Mouse (Mus musculus): ENCODE results near the gene Pramef25. TPM values are rescaled to one million over a fixed set of nuclear protein-coding genes. Genes with fewer than 3 reads are reported as not detected.
"Not testable (repeated sequence)": the region's sequence is repeated elsewhere in the genome, so short reads cannot be mapped to it uniquely, and the experiment has no call there.

Gene Pramef25
- total RNA-seq (2017), result not detected in 3 replicates

GRCm38 (mm10) chr4:143950916-143951315, at the start of gene Pramef25:
Gene Pramef25 (minus strand): TSS chr4:143951016.
- ATAC-seq (replicated peaks; ENCODE audit: insufficient number of reproducible peaks, low FRiP score, low TSS enrichment, poor library complexity, severe bottlenecking), result not testable (repeated sequence)

GRCm38 (mm10) chr4:143994269-143994668, 43.5 kb upstream of the Pramef25 start, which contains the start of gene Pramef17:
Gene Pramef17 (minus strand): TSS chr4:143994369.
- not testable (repeated sequence) for ATAC-seq (replicated peaks; ENCODE audit: insufficient number of reproducible peaks, low FRiP score, low TSS enrichment, poor library complexity, severe bottlenecking)

- not testable (repeated sequence) for ATAC-seq (replicated peaks; ENCODE audit: insufficient number of reproducible peaks, low FRiP score, low TSS enrichment, poor library complexity, severe bottlenecking)
Observed at GRCm38 (mm10) chr4:143988126-143988525, 37.3 kb upstream of the Pramef25 start.

- ATAC-seq (replicated peaks; ENCODE audit: insufficient number of reproducible peaks, low FRiP score, low TSS enrichment, poor library complexity, severe bottlenecking), result not testable (repeated sequence)
Observed at GRCm38 (mm10) chr4:143987475-143987941, 36.7 kb upstream of the Pramef25 start.

GRCm38 (mm10) chr4:143985733-143986132, 34.9 kb upstream of the Pramef25 start:
- not testable (repeated sequence) for ATAC-seq (replicated peaks; ENCODE audit: insufficient number of reproducible peaks, low FRiP score, low TSS enrichment, poor library complexity, severe bottlenecking)

GRCm38 (mm10) chr4:143985165-143985564, 34.3 kb upstream of the Pramef25 start:
- ATAC-seq (replicated peaks; ENCODE audit: insufficient number of reproducible peaks, low FRiP score, low TSS enrichment, poor library complexity, severe bottlenecking), result not testable (repeated sequence)

- not testable (repeated sequence) for ATAC-seq (replicated peaks; ENCODE audit: insufficient number of reproducible peaks, low FRiP score, low TSS enrichment, poor library complexity, severe bottlenecking)
Observed at GRCm38 (mm10) chr4:143983446-143983845, 32.6 kb upstream of the Pramef25 start.

- not testable (repeated sequence) for ATAC-seq (replicated peaks; ENCODE audit: insufficient number of reproducible peaks, low FRiP score, low TSS enrichment, poor library complexity, severe bottlenecking)
Observed at GRCm38 (mm10) chr4:143966850-143967249, 16.0 kb upstream of the Pramef25 start, which contains the start of gene Gm13101. Gene Gm13101 (minus strand): TSS chr4:143966950.

GRCm38 (mm10) chr4:143900280-143900679, 50.5 kb downstream of the Pramef25 start, which contains the start of gene Pramef6:
Gene Pramef6 (minus strand): TSS chr4:143900380.
- not testable (repeated sequence) for ATAC-seq (replicated peaks; ENCODE audit: insufficient number of reproducible peaks, low FRiP score, low TSS enrichment, poor library complexity, severe bottlenecking)

Other genes starting within 250 kb of the Pramef25 start
- not detected in 3 replicates for gene Gm13089, start 248.3 kb downstream of the Pramef25 start, total RNA-seq (2017)
- gene Gm13078, start 231.6 kb downstream of the Pramef25 start, total RNA-seq (2017), result not detected in 3 replicates
- gene Gm13023, start 161.7 kb downstream of the Pramef25 start, total RNA-seq (2017), result not detected in 3 replicates
- not detected in 3 replicates for gene Gm13084, start 134.9 kb downstream of the Pramef25 start, total RNA-seq (2017)
- gene Gm13103, start 104.5 kb downstream of the Pramef25 start, total RNA-seq (2017), result not detected in 3 replicates
- gene Pramef6, start 50.6 kb downstream of the Pramef25 start, total RNA-seq (2017), result not detected in 3 replicates
- not detected in 3 replicates for gene Gm13101, start 15.9 kb upstream of the Pramef25 start, total RNA-seq (2017)
- not detected in 3 replicates for gene Pramef17, start 43.4 kb upstream of the Pramef25 start, total RNA-seq (2017)
- not detected in 3 replicates for gene Pramel4, start 108.1 kb upstream of the Pramef25 start, total RNA-seq (2017)
- not detected in 3 replicates for gene Gm13102, start 155.5 kb upstream of the Pramef25 start, total RNA-seq (2017)
- not detected in 3 replicates for gene Oog3, start 211.6 kb upstream of the Pramef25 start, total RNA-seq (2017)
- not detected in 3 replicates for gene Oog2, start 239.7 kb upstream of the Pramef25 start, total RNA-seq (2017)